Mouse (Mus musculus) cerebellum, adult 2 months (tissue): ENCODE measurements around the gene C1ql2.

ENCODE experiments used
- CTCF ChIP-seq: fragments of 200-500 bp; IDR thresholded peaks from 2 replicates; pipeline ENCODE4 v1.5.1; 2011; ENCODE audit warnings: low read depth, mild to moderate bottlenecking, control low read depth, low read length, moderate library complexity, borderline replicate concordance; ENCODE audit not compliant: insufficient read depth
- POLR2A ChIP-seq: fragments of 200-500 bp; IDR thresholded peaks from 2 replicates; pipeline ENCODE4 v1.6.1; 2011; ENCODE audit warnings: low read length, control low read depth, borderline replicate concordance; ENCODE audit not compliant: insufficient read depth

DNA sequence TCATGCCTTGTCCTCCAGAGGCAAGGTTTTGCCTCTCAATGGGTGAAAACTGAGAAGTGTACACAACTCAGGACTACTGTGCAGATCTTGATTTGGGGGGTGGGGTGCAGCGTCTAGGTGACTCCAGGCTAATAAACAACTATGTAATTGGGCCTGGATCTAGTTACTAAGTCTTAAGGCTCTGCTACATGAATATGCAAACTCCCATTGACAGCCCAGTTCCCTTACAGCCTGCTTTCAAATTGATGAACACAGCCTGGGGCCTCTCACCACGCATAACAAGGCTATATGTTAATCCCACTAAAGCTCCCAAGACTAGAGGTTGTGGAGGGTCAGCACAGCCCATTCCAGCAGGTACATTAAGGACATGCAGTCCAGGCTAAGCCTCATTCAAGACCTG lies 14.0 kb downstream of the C1ql2 start:
- TF ChIP-seq POLR2A (no peak), CTCF (no peak)
